Mouse (Mus musculus) CD4-positive, CD25-positive, alpha-beta regulatory T cell, adult 4 months (primary cell): ENCODE measurements around the gene Lars2. TPM values are rescaled to one million over a fixed set of nuclear protein-coding genes. Genes with fewer than 3 reads are reported as not detected.
"Not testable (repeated sequence)": the region's sequence is repeated elsewhere in the genome, so short reads cannot be mapped to it uniquely, and the experiment has no call there.

Source experiments
- ATAC-seq: one replicate; pipeline ENCODE4 v1.8.0; 2017
- polyA plus RNA-seq, 2 experiments: library from polyadenylated mRNA; unstranded; fragments of 100-300 nt; shearing (Covaris generic); gene quantifications; one replicate each; pipeline ENCODE4 v1.2.1; 2017

Lars2 gene
- polyA plus RNA-seq, result 1,000 to 10,000 TPM in 1 of 2 experiments, 100 to 1,000 TPM in 1; 704 to 1,559 TPM

DNA sequence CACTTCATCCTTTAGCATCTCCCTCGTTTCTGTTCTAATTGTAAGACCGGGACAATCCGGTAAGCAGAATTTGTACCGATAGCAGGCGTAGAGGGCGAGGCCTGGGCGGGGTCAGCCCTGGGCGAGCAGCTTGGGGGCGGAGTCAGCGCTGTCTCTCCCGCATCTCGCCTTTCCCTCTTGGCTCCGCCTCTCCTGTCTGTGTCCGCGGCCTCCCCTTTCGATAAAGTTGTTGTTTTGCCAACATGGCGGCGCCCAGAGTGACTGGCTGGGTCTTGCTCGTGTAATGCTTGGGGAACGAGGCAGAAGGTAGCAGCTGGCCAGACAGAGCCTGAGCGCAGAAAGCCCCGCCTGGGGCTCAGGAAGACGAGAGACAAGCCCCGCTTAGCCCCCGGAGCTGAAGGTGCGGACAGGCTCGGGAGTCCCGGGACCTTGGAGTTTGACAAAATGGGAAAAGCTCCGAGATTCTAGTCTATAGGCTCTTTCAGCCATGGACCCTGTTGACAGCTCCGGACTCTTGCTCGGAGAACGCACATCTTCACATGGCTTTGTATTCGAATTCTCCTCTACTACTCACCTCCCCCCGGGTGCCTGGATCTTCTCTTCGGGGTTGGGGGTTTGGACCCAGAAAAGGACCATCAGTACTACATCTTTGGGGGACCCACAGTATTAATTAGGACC, at the start of gene Lars2:
TSS of gene Lars2 (plus strand) at position 220 of the 678 bp plus-strand sequence.
- ATAC-seq, result peak; percentile 97

DNA sequence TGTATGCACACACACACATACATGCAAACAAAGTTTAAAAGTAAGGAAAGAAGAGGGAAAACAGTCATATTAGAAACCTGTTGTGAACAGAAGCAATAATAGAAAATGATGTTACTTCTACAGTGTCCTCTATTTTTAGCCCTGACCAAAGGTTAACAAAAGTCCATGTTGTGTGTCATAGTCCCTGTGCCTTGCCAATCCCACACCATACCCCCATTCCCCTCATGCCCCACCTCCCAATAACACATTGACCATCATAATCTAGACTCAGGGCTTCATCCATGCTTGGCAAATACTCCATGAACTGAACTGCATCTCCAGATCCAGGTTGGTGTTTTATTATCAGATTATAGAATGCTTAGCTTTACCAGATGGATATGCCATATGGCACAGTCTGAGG, 40.6 kb upstream of the Lars2 start:
- ATAC-seq, result no peak

DNA sequence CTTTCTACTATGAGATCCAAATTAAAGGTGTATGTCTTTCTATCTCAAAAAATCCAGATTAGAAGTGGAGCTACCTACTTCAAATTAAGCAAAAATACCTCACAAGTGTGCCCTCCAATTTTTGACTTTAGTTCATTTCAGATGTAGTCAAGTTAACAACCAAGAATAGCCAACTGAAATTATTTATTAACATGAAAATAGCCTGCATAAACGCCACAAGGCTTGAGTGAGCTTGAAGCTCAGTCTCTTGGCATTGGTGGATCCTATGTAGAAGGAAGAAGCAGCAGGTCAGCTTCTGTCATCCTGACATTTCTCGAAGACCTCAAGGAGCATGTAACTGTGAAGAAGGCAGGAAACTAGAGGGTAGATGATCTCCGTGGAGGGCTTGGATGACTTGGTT, 38.4 kb upstream of the Lars2 start:
- no peak for ATAC-seq

DNA sequence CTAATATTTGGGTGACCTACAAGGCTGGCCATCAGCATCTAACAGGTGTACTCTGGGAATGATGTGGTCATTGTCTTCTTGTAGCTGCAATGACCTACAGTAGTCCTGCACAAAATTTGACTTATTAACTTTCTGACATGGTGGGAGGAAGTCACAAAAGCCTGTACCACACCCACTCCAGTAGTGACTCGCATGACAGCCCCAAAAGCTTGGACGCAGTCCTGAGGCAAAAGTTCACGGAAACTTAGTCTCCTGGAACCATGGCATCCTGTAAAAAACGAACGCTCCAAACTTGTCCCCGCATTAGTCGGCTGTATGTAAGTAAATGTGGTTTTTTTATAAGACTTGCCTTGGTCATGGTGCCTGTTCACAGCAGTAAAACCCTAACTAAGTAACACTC, 36.9 kb upstream of the Lars2 start:
- ATAC-seq, result no peak

DNA sequence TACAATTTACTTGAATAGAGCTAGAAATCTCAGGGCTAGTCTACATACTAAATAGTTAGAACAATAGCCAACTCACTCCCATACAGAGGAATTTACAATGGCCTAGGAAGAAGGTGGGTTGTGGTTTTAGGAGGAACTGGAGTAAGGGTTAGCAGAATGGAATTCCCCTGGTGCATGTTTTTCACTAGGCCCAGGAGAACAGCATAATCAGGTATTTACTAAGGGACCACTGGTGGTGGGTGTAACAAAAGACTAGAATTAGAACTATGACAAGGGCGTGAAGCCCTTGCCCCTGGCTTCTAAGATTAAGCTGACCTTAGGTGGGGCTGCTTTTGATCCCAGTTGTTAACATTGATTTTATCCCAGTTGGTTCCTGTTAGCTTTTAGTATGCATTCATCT, 36.5 kb upstream of the Lars2 start:
- ATAC-seq, result not testable (repeated sequence)

DNA sequence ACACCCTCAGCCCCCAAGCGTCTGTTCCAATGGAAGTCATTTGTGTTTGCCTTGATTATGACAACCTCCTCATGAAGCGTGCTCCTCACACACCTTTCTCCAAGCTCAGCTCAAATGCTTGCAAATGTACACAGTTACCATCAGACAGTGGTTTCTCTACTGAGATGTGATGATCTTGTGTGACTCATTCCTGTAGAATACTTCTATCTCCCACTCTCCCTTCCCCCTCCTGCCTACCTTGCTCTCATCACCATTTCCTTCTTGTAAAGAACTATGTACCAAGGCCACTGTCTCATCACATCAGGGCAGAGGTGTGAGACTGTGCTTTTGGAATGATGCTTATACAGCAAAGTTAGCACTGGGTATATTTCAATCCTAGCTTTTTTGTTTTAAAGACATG, 33.2 kb upstream of the Lars2 start:
- peak; percentile 85 for ATAC-seq

DNA sequence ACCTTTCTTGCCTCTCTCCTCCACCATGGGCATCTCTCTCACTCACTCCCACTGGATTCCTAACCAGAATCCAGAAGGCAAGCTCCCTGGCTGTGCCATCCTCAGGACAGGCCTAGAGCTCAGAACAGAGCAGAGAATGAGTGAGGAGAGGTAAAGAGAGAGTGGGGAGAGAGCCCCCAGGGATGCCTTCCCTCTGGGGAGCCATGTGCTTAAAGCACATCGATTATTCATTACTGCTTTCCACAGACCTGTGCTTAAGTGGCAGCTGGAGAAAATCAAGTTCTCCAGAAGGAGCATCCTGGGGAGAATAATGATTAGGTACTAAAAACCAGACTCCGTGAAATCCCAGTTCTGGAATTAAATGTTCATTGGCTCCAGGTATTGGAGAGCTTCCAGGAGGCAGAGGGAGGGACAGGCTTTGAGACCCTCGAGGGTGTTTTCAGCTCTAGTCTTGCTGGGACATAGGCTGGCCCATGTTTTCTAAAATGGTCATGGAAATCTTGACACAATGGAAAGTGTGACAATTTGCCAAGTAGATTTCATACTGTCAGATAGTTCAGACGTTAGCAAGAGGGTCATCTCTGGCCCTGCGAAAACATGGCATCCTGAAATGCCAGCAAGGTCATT, 31.6 kb upstream of the Lars2 start:
- ATAC-seq, result no peak

DNA sequence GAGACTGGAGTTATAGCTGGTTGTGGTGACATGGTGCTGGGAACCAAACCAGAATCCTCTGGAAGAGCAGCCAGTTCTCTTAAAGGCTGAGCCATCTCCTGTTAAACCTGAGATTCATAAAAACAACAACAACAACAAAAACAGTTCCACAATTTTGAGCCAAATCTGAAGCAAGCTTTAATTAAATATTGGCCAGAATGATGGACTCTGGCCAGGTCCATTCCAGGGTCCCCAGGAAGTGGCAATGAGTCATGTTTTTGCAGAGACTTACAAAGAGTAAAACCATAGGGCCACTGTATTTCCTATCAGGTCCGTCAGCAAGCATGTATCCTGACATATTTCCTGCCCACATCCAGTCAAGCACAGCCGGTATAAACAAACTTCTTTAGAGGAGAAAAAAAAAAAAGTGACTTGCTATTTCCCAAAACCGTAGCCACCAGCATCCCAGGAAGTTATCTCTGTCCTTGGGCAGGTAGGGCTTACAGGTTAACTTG, 27.0 kb upstream of the Lars2 start:
- no peak for ATAC-seq

DNA sequence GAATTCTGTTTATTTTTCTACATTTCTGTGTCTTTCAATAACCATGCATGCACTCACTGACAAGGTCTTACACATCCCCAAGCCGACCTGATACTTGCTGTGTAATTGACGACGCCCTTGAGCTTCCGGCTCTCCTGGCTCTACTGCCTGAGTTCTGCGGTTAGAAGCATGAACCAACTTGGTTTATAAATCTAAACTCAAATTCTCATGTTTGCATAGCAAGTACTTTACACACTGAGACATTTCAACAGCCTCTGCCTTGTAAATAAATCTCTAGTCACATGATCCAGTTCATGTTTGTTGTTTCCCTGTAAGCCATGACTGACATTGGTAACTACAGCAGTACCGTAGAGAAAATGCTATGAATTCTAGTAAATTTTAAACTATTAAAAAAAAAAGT, 25.5 kb upstream of the Lars2 start:
- no peak for ATAC-seq

DNA sequence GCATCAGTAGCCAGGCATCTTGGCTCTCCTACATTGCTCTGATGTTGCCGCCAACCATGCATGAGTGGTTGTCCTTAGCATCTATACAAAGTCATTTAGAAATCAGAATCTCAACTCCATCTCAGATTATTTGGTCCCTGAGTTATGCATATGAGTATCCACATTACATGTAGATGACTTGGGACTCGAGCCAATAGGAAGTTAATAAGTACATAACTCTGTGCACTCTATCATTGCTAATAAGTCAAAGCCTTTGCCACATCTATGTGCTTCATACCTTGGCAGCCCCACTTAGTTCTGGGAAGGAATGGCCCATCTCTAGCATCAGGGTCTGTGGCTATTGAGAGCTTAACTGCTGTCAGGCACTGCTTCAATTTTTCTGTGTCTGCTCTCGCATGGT, 23.7 kb upstream of the Lars2 start:
- no peak for ATAC-seq

DNA sequence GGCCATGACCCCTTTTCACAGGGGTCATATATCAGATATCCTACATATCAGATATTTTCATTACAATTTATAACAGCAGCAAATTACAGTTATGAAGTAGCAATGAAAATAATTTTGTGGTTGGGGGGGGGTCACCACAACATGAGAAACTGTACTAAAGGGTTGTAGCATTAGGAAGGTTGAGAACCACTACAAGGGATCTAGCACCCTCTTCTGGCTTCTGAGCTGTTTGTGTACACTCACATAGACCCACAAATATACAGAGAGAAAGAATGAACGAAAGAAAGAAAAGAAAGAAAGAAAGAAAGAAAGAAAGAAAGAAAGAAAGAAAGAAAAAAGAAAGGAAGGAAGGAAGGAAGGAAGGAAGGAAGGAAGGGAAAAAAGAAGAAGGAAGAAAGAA, 17.4 kb upstream of the Lars2 start:
- not testable (repeated sequence) for ATAC-seq

DNA sequence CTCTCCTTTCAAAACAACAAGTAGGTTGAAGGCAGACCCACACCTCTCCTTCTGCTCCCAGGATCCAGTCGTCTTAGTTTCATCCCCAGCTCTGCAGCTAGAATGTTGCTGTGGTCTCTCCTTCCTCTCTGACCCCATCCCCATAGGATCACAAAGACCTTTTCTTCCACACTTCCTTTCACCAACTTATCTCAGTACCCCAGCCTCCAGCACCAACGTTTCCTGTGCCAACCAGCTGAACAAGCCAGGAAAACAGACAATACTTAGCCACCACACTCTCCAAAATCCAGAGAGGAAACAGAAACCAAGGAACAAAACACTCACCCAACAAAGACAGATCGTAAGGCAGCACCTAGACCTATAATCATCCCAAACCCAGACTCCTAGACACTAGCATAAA, 6.7 kb upstream of the Lars2 start:
- ATAC-seq, result no peak

DNA sequence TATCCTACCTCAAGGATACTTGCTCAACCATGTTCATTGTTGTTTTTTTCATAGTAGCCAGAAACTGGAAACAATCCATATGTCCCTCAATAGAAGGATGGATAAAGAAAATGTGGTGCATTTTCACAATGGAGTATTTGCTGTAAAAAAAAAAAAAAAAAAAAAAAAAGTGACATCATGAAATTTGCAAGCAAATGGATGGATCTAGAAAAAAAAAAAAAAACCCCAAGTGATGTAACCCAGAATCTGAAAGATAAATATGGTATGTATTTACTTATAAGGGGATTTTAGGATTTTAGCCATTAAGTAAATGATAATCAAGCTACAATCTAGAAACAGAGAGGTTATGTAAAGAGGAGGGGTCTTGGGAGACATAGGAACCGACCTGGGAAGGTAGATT, 1.4 kb upstream of the Lars2 start:
- ATAC-seq, result no peak

DNA sequence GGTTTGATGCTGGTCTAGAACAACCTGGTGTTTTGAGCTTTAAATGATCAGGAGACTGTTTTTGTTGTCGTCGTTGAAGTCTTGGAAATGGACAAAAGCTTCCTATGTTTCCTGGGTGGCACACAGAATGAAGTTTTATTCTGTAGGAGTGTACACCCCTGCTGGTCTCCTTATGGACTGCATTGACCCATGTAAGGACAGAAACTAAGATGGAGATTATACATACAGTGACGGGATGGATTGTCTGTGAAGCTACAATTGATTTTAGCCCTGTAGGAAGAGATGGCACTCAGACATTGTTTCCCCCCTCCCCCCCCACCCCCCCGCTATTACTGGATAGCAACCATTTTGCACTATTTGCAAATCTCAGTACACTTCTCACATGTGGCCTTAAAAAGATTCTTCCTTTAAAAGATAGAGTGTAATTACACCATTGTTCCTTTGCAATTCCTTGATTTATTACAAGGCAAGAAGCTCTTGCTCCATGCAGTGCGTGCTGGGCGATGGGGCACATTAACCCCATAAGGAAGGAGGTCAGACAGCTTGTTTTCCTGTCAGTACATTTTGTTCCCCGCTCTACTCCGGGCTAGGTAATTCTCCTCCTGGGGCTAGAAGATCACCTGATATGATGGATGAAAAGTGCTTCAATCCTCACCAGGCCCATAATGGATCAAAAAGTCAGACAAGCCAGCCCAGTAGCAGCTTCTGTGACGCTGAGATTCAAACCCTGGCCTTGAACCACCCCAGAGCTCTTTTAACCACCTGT, 602 bp upstream of the Lars2 start:
- ATAC-seq, result no peak

DNA sequence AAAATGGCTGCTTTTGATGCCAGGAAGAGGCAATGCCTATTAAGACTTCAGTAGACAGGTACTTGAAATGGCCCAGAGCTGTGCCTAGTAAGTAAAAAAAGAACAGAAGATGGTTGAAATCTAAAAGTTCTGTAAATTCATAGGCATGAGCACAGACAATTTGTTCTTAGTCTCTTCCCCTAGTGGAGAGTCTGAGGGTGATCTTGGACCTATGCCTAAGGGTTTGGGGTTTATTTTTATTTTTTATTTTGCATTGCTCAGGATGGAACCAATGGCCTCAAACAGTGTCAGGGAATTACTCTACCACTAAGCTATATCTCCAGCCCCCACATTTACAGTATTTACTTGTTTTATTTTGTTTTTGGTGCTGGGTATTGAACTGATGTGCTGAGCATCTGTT, 909 bp downstream of the Lars2 start:
- no peak for ATAC-seq

DNA sequence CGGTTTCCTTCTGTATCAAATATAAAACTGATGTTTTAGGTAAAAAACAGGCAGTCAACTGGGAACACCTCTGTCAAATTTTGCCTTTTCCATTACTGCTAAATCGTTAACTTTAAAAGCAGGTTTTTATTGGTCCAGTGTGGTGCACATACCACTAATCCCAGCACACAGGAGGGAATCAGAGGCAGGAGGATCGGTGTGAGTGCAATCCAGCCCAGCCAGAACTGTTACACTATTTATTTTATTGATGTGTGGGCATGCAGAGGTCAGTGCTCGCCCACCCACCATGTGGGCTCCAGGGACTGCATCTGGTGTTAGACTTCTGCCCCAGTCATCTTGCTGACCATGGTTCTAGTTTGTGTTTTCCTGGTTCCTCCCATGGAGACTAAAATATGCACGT, 15.7 kb downstream of the Lars2 start:
- ATAC-seq, result no peak

DNA sequence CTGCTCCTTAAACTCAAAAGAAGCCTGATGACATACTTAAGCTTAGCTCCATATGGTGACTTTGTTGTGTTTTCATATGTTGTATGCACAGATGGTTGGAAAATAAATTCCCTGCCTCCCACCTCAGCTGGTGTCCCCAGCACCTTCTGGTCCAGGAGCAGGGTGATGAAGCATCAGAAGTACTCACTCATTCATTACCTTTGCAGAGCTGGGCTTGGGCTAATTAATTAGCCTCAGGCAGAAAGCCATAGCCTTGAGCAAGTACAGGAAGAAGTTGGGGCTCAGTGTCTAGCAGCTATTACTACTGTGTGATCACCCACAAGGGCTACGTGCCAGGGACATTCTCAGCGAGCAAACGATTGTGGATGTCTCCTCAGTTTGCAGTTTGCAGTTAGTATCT, 18.0 kb downstream of the Lars2 start:
- no peak for ATAC-seq

DNA sequence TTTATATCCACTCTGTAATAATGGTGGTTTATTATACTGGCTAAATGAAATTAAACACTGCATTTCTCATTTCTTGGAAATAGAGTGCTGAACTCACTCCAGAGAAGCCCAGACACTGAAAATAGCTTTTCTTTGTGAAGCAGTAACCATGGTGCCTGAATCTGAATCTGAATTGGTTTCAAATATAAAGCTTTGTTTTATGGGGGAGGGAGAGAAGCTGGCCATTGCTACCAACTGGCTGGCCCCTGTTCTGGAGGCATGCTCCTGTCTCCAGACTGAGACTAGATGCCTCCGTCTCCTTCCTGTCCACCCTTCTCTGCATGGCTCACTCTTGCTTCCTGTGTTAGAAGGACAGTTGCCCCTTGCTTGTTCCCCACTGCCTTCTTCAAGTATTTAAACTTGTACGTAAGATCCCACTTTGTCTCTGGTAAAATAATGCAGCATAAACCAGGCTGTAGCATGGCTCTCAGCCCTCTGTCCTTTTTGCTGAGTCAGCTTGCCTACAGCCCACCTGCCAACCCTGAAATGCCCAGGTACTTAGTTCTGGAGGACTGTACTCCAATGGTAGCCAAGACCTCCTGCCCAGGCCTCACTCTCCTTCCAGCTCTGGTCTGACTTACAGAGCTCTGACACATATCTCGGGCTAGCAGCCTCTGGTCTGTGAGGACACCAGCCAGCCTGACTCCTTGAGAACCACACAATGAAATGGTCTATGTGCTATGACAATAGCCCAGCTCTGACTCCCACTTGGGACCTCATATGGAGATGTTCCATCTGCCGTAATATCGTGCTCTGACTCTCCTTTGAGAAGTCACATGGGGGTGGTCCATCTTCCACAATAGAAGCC, 18.8 kb downstream of the Lars2 start:
- ATAC-seq, result no peak

DNA sequence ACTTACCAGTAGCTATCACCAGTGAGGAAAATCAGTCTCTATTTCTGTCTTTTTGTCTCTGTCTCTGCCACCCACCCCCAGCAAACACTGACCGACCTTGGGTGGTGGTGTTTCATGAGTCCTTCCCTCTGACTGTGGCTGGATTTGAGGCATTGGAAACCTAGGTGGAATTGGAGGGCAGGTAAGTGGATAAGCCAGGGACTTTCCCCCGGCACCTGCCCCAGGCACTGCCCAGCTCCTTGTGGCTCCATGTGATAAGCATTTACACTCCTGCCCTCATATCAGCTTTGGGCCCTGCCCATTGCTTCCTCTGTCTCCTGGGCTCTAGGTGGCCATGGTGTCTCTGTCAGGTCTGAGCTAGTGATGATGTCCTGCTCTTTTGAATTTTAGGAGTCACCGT, 19.6 kb downstream of the Lars2 start:
- no peak for ATAC-seq

DNA sequence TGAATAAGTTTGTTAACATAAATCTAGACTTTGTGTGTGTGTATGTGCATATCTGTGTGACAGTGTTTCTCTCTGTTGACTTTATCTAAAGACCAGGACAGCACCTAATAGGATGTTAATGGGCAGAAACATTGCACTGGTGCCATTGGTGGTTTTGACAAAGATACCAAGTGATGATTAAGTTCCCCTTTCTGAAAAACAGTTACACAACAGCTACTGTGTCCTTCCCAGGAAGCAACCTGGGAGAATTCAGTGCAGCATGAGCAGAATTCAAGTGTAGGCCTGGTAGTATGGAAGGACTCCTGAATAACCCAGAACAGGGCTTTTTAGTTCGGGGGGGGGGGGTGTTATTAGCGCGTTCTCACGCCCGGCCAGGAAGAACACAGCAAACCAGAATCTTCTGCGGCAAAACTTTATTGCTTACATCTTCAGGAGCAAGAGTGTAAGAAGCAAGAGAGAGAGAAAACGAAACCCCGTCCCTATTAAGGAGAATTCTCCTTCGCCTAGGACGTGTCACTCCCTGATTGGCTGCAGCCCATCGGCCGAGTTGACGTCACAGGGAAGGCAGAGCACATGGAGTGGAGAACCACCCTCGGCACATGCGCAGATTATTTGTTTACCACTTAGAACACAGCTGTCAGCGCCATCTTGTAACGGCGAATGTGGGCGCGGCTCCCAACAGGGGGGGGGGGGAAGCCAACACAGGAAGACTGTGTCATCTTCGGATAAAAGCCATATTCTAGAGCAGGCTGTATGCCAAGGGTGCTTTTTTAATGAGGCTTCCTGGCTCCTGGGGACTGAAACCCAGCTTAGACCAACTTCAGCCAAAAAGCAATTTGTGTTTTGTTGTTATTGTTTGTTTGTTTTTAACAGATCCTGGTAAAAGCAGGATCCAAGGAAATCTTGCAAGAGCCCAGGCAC, 21.6 kb downstream of the Lars2 start:
- not testable (repeated sequence) for ATAC-seq

DNA sequence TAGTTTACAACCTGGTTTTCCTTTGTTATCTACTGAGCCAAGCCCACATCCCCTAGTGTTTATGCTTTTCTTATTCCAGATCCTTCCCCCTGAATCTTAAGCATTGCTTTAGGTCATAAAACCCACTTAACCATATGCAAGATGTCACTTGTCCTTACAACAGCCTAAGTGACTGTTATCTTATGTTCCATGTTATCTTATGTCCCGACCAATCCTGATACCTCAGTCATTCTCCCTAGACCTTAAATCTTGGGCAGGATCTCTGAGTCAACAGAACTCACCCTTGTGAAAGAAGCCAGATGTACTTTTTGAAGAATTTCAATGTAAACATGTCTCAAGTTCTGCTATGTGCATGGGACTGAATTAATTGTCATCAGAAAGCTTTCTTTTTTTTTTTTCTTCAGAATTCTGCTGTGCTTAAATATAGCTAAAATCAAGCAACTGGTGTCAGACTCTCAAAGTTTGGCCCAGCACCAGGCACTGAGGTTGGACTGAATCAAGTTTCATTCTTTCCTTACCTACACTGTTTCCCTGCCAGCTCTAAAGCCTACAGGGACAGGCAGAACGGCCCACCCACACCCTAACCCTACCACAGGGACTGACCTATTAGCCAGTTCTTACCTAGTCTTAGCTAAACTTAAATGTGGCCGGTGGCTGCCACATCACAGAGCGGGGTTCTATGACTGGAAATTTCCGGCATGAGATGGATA, 24.6 kb downstream of the Lars2 start:
- ATAC-seq, result no peak
